Mouse (Mus musculus) lung, postnatal 14 days (tissue): ENCODE measurements around the gene Kat8.
"Not testable (repeated sequence)": the region's sequence is repeated elsewhere in the genome, so short reads cannot be mapped to it uniquely, and the experiment has no call there.

ENCODE experiments used
- DNase-seq: peaks from one replicate; pipeline ENCODE4 v3.0.0; 2021

Gene Kat8

DNA sequence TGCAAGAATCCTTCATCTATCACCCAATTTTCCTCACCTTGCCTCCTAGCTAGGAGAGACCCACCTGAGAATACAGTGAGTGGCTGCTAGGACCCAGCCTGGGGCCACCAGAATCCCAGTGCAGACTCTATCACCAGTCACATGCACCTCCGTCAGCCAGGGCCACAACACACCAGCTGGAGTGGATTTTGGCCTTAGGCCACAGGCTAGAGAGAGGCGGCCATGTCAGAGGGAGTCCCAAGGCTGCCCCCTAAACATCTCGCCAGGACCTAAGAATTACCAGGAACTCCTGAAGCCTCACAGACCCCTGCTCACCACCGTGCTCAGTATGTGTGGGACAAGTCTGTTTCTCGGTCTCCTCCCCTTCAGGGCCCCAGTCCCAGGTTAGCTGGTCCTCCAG lies 21.8 kb downstream of the Kat8 start:
- no peak for DNase-seq

- DNase-seq: peak; percentile 97
These were observed 22.9 kb downstream of the Kat8 start for GRCm38 (mm10) chr7:127935028-127935722.

DNA sequence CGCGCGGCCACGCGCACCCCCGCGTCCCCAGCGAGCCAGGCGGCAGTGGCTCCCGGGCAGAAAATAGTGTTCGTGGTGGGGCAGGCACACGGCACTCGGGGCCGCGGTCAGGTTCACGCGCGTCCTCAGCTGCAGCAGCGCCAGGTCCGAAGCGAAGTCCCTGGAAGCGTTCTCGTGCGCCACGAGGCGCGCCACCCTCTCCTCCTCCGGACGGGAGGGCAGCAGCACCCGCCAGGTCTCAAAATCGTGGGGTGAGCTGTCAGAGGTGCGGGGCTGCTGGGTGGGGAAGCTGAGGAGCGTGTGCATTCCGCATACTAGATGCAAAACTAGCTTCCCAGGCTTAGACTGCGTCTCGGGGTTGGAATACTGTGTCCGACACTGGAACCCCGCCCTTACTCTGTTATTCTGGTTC lies 23.4 kb downstream of the Kat8 start:
- DNase-seq: no peak

- no peak for DNase-seq
These were observed 24.0 kb downstream of the Kat8 start for GRCm38 (mm10) chr7:127936216-127936884.

GRCm38 (mm10) chr7:127942097-127942496 lies 29.8 kb downstream of the Kat8 start:
- not testable (repeated sequence) for DNase-seq

DNA sequence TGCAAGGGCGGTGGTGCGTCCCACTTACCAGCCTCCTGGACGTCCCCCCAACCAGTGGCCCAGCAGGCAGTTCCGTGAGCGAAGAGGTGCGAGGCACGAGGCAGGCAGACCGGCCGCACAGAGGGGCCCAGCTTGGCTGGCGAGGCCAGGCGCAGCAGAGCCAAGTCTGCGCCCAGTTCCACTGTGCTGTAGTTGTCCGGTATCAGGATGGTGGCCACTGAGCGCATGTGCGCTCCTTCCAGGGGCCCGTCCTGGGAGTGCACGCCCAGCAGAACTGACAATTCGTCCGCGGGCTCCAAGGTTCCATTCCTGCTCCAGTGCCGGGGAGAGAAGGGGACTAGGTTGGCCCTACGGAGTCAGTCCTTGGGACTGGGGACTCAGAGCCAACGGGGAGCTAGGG lies 32.3 kb downstream of the Kat8 start:
- no peak for DNase-seq

DNA sequence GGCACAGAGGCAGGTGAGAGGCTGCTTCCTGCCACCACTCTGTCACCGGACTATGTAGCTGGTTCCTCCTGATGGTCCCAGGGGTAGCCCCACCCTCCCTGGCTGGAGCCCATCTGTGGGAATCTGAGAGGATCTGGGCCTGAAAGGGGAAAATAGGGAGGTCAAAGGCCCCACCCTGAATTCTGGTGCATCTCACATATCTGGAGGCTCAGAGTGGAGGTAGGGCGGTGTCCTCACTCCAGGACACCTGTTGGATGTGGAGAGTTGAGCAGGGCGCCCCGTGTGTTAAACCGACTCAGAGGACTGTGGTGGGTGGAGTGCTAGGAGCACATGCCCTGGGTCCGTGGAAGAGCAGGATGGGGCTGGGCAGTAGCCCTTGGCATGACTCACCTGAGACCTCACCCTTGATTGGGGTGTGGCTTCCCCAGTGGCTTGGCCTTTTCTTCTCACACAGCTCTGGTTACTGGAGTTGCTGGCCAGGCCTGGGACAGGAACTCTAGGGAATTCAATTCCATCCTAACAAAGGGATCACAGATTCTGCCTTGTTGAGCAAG lies 34.2 kb downstream of the Kat8 start, which contains the start of gene Prss36:
Gene Prss36, minus strand, starts transcription at position 256 of the 554 bp plus-strand sequence.
- DNase-seq: no peak

DNA sequence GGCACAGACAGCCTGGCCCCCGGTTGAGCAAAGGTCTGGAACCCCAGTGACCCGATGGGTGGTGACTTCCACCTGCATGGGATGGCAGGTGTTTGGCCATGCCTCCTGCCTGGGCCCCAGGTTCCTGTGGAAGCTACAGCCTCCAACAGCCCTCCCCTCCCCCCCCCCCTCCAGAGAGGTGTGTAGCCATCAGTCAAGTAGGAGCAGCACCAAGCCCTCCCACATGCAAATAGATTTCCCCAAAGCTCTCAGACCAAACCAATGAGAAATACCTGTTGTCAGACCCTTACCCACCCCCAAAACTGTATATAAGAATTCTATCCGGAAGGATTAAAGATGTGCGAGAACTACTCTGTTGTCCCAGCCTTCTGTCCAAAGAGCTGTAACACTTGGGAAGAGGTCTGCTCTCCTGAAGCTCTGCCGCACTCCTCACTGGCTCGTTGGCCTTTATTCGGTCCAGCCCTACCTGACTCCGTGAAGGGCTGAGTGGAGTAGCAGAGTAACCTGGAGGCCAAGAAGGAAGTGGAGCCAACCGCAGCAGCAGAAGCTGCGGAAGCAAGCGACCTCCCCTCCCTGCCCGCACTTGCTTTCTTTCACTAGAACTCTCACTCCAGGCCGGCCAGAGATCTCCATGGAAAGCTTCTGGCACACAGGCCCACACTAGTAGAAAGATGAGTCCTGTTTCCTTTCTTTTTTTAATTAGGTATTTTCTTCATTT lies 40.7 kb downstream of the Kat8 start:
- DNase-seq: no peak

DNA sequence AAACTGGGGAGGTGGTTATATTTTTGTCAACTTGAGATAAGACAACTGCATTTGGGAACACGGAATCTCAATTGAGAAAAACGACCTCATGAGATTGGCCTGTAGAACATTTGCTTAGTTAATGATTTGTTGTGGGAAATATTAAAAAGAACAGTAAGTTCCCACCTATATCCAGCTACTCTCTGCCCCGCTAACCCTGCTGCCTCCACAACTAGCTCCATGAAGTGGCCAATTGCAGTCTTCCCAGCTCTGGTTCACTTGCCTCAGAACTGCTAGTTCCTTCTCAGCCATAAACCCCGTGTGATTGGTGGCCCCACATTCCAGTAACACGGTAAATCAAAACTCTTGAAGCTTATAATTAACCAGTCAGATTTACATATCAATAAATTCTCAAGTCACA lies 47.0 kb downstream of the Kat8 start:
- no peak for DNase-seq

- DNase-seq: peak; percentile 6
These were observed 54.1 kb downstream of the Kat8 start for GRCm38 (mm10) chr7:127966371-127966918.

DNA sequence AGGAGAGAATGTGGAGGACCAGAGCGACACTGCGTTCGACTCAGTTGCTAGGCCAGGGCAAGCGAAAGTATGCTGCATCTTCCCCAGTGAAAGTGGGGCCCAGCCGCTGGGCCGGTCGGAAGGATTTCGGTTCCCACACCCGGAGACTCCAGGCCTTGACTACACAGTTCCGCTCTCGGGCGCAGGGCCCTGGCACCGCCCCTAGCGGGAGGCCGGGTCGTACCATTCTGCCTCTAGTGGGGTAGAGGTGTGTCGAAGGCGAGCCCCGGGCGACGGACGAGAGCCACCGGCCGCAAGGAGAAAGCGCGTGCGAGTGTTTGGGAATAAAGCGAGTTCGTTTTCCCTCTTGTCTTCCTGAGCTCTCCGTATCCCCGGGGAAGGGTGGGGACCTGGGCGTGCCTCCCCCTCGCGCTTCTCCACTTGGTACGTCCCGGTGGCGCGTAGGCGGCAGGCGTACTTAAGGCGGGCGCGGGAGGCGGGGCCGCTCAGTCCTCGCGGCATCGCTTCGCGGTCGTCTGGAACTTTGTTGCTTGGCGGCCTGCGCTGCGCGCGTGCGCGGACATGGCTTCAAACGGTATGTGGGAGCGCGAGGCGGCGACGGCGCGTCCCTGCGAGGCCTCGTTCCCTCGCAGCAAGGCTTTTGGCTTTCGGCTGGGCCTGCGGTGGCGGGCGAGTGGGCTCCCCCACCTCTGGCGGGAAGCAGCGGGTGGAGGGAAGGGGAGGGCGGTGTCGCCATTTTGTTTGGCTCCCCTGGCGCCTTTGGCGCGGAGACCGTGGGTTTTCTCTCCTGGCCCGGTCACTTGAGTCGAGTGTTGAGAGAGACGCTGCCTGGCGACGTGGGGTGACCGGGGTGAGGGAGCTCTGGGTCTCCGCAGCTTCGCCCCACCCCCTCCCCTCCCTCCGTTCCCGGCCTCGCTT lies 54.9 kb downstream of the Kat8 start, which contains the start of gene Fus:
Gene Fus, plus strand, starts transcription at position 454 of the 918 bp plus-strand sequence.
- DNase-seq: peak; percentile 96

- DNase-seq: peak; percentile 79
These were observed 55.9 kb downstream of the Kat8 start for GRCm38 (mm10) chr7:127967922-127968828.

GRCm38 (mm10) chr7:127974413-127974930 lies 62.2 kb downstream of the Kat8 start:
- no peak for DNase-seq
